Mouse (Mus musculus) hindbrain, postnatal 0 days (tissue): ENCODE results near the gene Ubac2. TPM values are rescaled to one million over a fixed set of nuclear protein-coding genes. Genes with fewer than 3 reads are reported as not detected.

Experiments
- ATAC-seq: fragments of 200-750 bp; cut with Nextera tagmentation; 2 replicates; pipeline ENCODE4 v1.8.0; 2017; ENCODE audit warnings: mild to moderate bottlenecking, moderate TSS enrichment, moderate library complexity
- DNase-seq: peaks from one replicate; pipeline ENCODE4 v3.0.0-alpha.2; 2015; ENCODE audit warnings: low spot score
- H3K27ac ChIP-seq: fragments of 300-500 bp; sonication (generic); 2 replicates; pipeline ENCODE4 v1.5.1; 2014; ENCODE audit warnings: mild to moderate bottlenecking
- H3K27me3 ChIP-seq: fragments of 300-500 bp; sonication (generic); 2 replicates; pipeline ENCODE4 v1.6.1; 2014; ENCODE audit warnings: low read length, mixed read lengths; ENCODE audit not compliant: insufficient read depth
- H3K36me3 ChIP-seq: fragments of 300-500 bp; sonication (generic); 2 replicates; pipeline ENCODE4 v1.6.1; 2014; ENCODE audit warnings: low read length, mixed read lengths; ENCODE audit not compliant: insufficient read depth
- H3K4me1 ChIP-seq: fragments of 300-500 bp; sonication (generic); 2 replicates; pipeline ENCODE4 v1.6.1; 2014; ENCODE audit warnings: antibody characterized with exemption, low read length, mixed read lengths; ENCODE audit not compliant: insufficient read depth
- H3K4me2 ChIP-seq: fragments of 300-500 bp; sonication (generic); 2 replicates; pipeline ENCODE4 v1.6.1; 2014; ENCODE audit warnings: low read depth, mild to moderate bottlenecking, low read length, moderate library complexity, mixed read lengths
- H3K4me3 ChIP-seq: fragments of 300-500 bp; sonication (generic); 2 replicates; pipeline ENCODE4 v1.5.1; 2014; ENCODE audit warnings: low read length
- H3K9ac ChIP-seq: fragments of 300-500 bp; sonication (generic); replicated peaks from 2 replicates; pipeline ENCODE4 v1.6.1; 2014; ENCODE audit warnings: mild to moderate bottlenecking, low read length, moderate library complexity, mixed read lengths
- H3K9me3 ChIP-seq: fragments of 300-500 bp; sonication (generic); 2 replicates; pipeline ENCODE4 v1.6.1; 2016; ENCODE audit warnings: low read length, mixed read lengths
- CTCF ChIP-seq: IDR thresholded peaks from 2 replicates; pipeline ENCODE4 v1.5.1; 2016; ENCODE audit warnings: antibody characterized with exemption, control low read depth, low read depth
- WGBS: fragments of 180-500 bp; shearing (Covaris S2); extraction: QIAGEN DNeasy Blood & Tissue Kit; methylation state at CpG from one replicate; pipeline ENCODE4 v1.1.7; 2014; 5-methylcytosine and 5-hydroxymethylcytosine counted together
- polyA plus RNA-seq: library from polyadenylated mRNA; unstranded; fragments of >200 nt; fragmentation: Nextera tagmentation; extraction: Ambion mirVana; gene quantifications from 2 replicates; pipeline ENCODE4 v1.2.1, GENCODE M21; 2015
- total RNA-seq: library from RNA; depleted of rRNA; stranded (reverse); fragments of >200 nt; gene quantifications from 2 replicates; pipeline ENCODE4 v1.2.3, GENCODE M21; 2014

The Ubac2 gene
- total and polyA plus RNA-seq, 2 experiments from 2014 or later = 45.6 to 55.4 TPM

GRCm38 (mm10) chr14:121995557-121995870 is 117.1 kb downstream of the Ubac2 start:
- Histone ChIP-seq H3K27me3 (no peaks in the 10 kb centered on the region), H3K4me1 (no peaks in the 10 kb centered on the region), H3K4me3 (no peak overlapping the region), H3K9ac (no peak overlapping the region), H3K9me3 (no peaks in the 10 kb centered on the region), H3K36me3 (peaks cover 12% of the 10 kb centered on the region; the same call in 1 of the 2 replicates), H3K4me2 (no peak overlapping the region), H3K27ac (no peak overlapping the region)
- TF ChIP-seq CTCF = no peak
- ATAC-seq (no peak), DNase-seq (no peak)
- WGBS = 95% methylated on average over 1 of the region's 1 CpGs

- 90% methylated on average over 8 of the region's 8 CpGs for WGBS
- no peak overlapping the region for H3K27ac ChIP-seq
- no peak for TF ChIP-seq CTCF
- H3K9ac ChIP-seq = no peak overlapping the region
- no peak overlapping the region for H3K4me2 ChIP-seq
- peaks cover 12% of the 10 kb centered on the region; the same call in 1 of the 2 replicates for H3K36me3 ChIP-seq
- no peaks in the 10 kb centered on the region for H3K9me3 ChIP-seq
- no peaks in the 10 kb centered on the region for H3K4me1 ChIP-seq
- DNase-seq (no peak), ATAC-seq (no peak)
- H3K27me3 ChIP-seq = no peaks in the 10 kb centered on the region
- no peak overlapping the region for H3K4me3 ChIP-seq
Observed at GRCm38 (mm10) chr14:121996786-121997185, 118.4 kb downstream of the Ubac2 start.

- no peak for TF ChIP-seq CTCF
- no peak overlapping the region for H3K9ac ChIP-seq
- H3K4me3 ChIP-seq = no peak overlapping the region
- no peaks in the 10 kb centered on the region for H3K4me1 ChIP-seq
- H3K9me3 ChIP-seq = no peaks in the 10 kb centered on the region
- 84% methylated on average over 8 of the region's 8 CpGs for WGBS
- no peaks in the 10 kb centered on the region for H3K27me3 ChIP-seq
- ATAC-seq (no peak), DNase-seq (no peak)
- no peak overlapping the region for H3K27ac ChIP-seq
- no peak overlapping the region for H3K4me2 ChIP-seq
- peaks cover 7% of the 10 kb centered on the region; the same call in 1 of the 2 replicates for H3K36me3 ChIP-seq
Observed at GRCm38 (mm10) chr14:121999455-121999854, 121.0 kb downstream of the Ubac2 start.

- TF ChIP-seq CTCF = no peak
- H3K36me3 ChIP-seq = no peaks in the 10 kb centered on the region; the same call in 1 of the 2 replicates
- 90% methylated on average over 17 of the region's 17 CpGs for WGBS
- no peaks in the 10 kb centered on the region for H3K4me1 ChIP-seq
- no peaks in the 10 kb centered on the region for H3K9me3 ChIP-seq
- H3K9ac ChIP-seq = no peak overlapping the region
- H3K4me2 ChIP-seq = no peak overlapping the region
- H3K27ac ChIP-seq = no peak overlapping the region
- no peak overlapping the region for H3K4me3 ChIP-seq
- ATAC-seq (0 out of 2 replicates have a peak, but pooled peaks have one; percentile 19), DNase-seq (no peak)
- no peaks in the 10 kb centered on the region for H3K27me3 ChIP-seq
Observed at GRCm38 (mm10) chr14:122000346-122001105, 122.1 kb downstream of the Ubac2 start.

- Histone ChIP-seq H3K27me3 (no peaks in the 10 kb centered on the region), H3K4me1 (no peaks in the 10 kb centered on the region), H3K27ac (no peak overlapping the region), H3K36me3 (no peaks in the 10 kb centered on the region), H3K4me3 (no peak overlapping the region), H3K4me2 (no peak overlapping the region), H3K9me3 (no peaks in the 10 kb centered on the region), H3K9ac (no peak overlapping the region)
- ATAC-seq (no peak), DNase-seq (no peak)
- TF ChIP-seq CTCF = no peak
- 95% methylated on average over 7 of the region's 7 CpGs for WGBS
Observed at GRCm38 (mm10) chr14:122002224-122002623, 123.8 kb downstream of the Ubac2 start.

- Histone ChIP-seq H3K4me1 (no peaks in the 10 kb centered on the region), H3K4me3 (no peak overlapping the region), H3K27ac (no peak overlapping the region), H3K9ac (no peak overlapping the region), H3K36me3 (peaks cover 2% of the 10 kb centered on the region; the same call in 1 of the 2 replicates), H3K4me2 (no peak overlapping the region), H3K27me3 (no peaks in the 10 kb centered on the region), H3K9me3 (no peaks in the 10 kb centered on the region)
- ATAC-seq (no peak), DNase-seq (no peak)
- no peak for TF ChIP-seq CTCF
Observed at GRCm38 (mm10) chr14:122003812-122004211, 125.4 kb downstream of the Ubac2 start.

GRCm38 (mm10) chr14:122008261-122008660 is 129.8 kb downstream of the Ubac2 start:
- peaks cover 8% of the 10 kb centered on the region; the same call in 1 of the 2 replicates for H3K36me3 ChIP-seq
- H3K9me3 ChIP-seq = no peaks in the 10 kb centered on the region
- ATAC-seq = no peak
- no peak for TF ChIP-seq CTCF
- no peak overlapping the region for H3K4me3 ChIP-seq
- 92% methylated on average over 4 of the region's 4 CpGs for WGBS
- no peak overlapping the region for H3K27ac ChIP-seq
- no peak overlapping the region for H3K4me2 ChIP-seq
- H3K4me1 ChIP-seq = no peaks in the 10 kb centered on the region
- no peak overlapping the region for H3K9ac ChIP-seq
- H3K27me3 ChIP-seq = no peaks in the 10 kb centered on the region
- DNase-seq = no peak
